ENCODE assay signal across 25 mouse cellular contexts in the genomic region with DNA sequence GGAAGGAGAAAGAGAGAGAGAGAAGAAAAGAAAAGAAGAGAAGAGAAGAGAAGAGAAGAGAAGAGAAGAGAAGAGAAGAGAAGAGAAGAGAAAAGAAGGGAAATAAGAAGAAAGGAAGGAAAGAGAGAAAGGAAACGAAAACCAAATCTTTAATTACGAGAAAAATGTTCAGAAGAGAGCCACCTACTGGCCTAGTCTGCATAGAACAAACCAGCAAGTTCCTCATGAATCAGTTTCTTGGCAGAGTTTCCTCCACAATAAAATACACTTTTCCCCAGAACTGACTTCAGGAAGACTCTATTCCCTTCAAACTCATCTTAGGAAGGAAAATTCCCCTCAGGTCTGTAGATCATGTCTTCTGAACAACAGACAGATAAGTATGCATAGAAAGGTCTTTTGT. TPM values are rescaled to one million over a fixed set of nuclear protein-coding genes. Genes with fewer than 3 reads are reported as not detected.
DNase-seq lines count a peak whose midpoint lies in the region; ATAC-seq and TF ChIP-seq lines count a peak whose summit lies in the region.
"Had no signal": no experiment of that assay in that cellular context is flagged by ENCODE, and none has a peak within 500 bp of the region (broad histone marks: within the 10 kb centered on the region; RNA-seq: fewer than 3 reads in every experiment).

No protein-coding gene starts in this region.

- peak; percentile 36; the same call in 1 of the 2 replicates for TF ChIP-seq CTCF in forebrain, postnatal 0 days (IDR thresholded peaks at IDR 0.05; ENCODE audit: low read depth)
- peak; percentile 51 for TF ChIP-seq CTCF in left cerebral cortex, adult 2 months (IDR thresholded peaks at IDR 0.05)

- no peaks in the 10 kb centered on the region for H3K36me3 ChIP-seq in forebrain, postnatal 0 days (ENCODE audit: insufficient read depth)
- no peaks in the 10 kb centered on the region for H3K36me3 ChIP-seq in forebrain, embryonic 14.5 days (ENCODE audit: control insufficient read depth, insufficient read depth, low read length)
- H3K36me3 ChIP-seq: liver, embryonic 13.5 days had no signal

- H3K27me3 ChIP-seq in forebrain, postnatal 0 days (ENCODE audit: insufficient read depth, low read length), result no peaks in the 10 kb centered on the region
- H3K27me3 ChIP-seq in forebrain, embryonic 14.5 days (replicated peaks; ENCODE audit: control insufficient read depth, insufficient read depth, low read length), result no peaks in the 10 kb centered on the region
- H3K27me3 ChIP-seq: liver, embryonic 13.5 days had no signal

- H3K4me2 ChIP-seq in forebrain, postnatal 0 days (ENCODE audit: low read depth), result no peak overlapping the region
- H3K4me2 ChIP-seq in forebrain, embryonic 14.5 days (ENCODE audit: low read length), result no peak overlapping the region
- H3K4me2 ChIP-seq: liver, embryonic 13.5 days had no signal

- no peak overlapping the region for H3K27ac ChIP-seq in forebrain, postnatal 0 days (ENCODE audit: low read depth, low read length)
- no peak overlapping the region for H3K27ac ChIP-seq in forebrain, embryonic 14.5 days (ENCODE audit: low read depth, low read length)
- no peak overlapping the region for H3K27ac ChIP-seq in left cerebral cortex, adult 2 months
- H3K27ac ChIP-seq: liver, embryonic 13.5 days had no signal

- DNase-seq in forebrain, postnatal 0 days, result no peak
- no peak for DNase-seq in forebrain, embryonic 14.5 days (ENCODE audit: low spot score)
- no peak for DNase-seq in left cerebral cortex, adult 2 months (ENCODE audit: extremely low spot score in 1 of 2, low spot score in 2 of 2)
- DNase-seq in left cerebral cortex, adult 11 months (ENCODE audit: low spot score), result no peak
- DNase-seq in Muller cell, postnatal 12 days (ENCODE audit: inconsistent ontology term), result peak; percentile 6
- DNase-seq in cerebellum, adult 11-12 months, result no peak
- DNase-seq in gastrocnemius, postnatal 10 days, result no peak
- DNase-seq: cerebellum, adult 2 months; embryo, embryonic 11 days; kidney, adult 18-20 months; kidney, postnatal 36 days; left cerebral cortex, postnatal 4 days; liver, embryonic 13.5 days; lung, postnatal 10 days; right cerebral cortex, adult 18-20 months had no signal

- intact Hi-C loops in left cerebral cortex, adult 2 months (cut with DNase I), result no loop called here

- no peaks in the 10 kb centered on the region for H3K9me3 ChIP-seq in forebrain, postnatal 0 days (ENCODE audit: low read length)
- no peaks in the 10 kb centered on the region for H3K9me3 ChIP-seq in forebrain, embryonic 14.5 days (replicated peaks; ENCODE audit: control insufficient read depth, low read length)
- H3K9me3 ChIP-seq: liver, embryonic 13.5 days; megakaryocyte, embryonic 14.5 days had no signal

- ATAC-seq in forebrain, postnatal 0 days, result no peak
- no peak for ATAC-seq in forebrain, embryonic 14.5 days
- ATAC-seq in inflammation-experienced regulatory T-cells, adult 6 months, result peak; percentile 52

- H3K4me3 ChIP-seq in forebrain, postnatal 0 days (ENCODE audit: low read depth, low read length), result no peak overlapping the region
- H3K4me3 ChIP-seq in forebrain, embryonic 14.5 days (ENCODE audit: low read depth, low read length), result no peak overlapping the region
- no peak overlapping the region for H3K4me3 ChIP-seq in left cerebral cortex, adult 2 months
- H3K4me3 ChIP-seq: liver, embryonic 13.5 days; megakaryocyte, embryonic 14.5 days had no signal

- no peak overlapping the region for H3K9ac ChIP-seq in forebrain, postnatal 0 days
- no peak overlapping the region for H3K9ac ChIP-seq in forebrain, embryonic 14.5 days (ENCODE audit: low read length)
- H3K9ac ChIP-seq: liver, embryonic 13.5 days had no signal

- WGBS in forebrain, postnatal 0 days, result 40% methylated on average over 2 of the region's 2 CpGs
- 55% methylated on average over 2 of the region's 2 CpGs for WGBS in forebrain, embryonic 14.5 days

- H3K4me1 ChIP-seq in forebrain, postnatal 0 days (ENCODE audit: insufficient read depth), result no peaks in the 10 kb centered on the region
- no peaks in the 10 kb centered on the region for H3K4me1 ChIP-seq in forebrain, embryonic 14.5 days (ENCODE audit: control insufficient read depth, insufficient read depth, low read length)
- H3K4me1 ChIP-seq: liver, embryonic 13.5 days had no signal

RNA-seq across cellular contexts. Expression of gene Ifna4, which starts 3.7 kb away (rescaled TPM):
- not detected in 2 replicates for total RNA-seq in forebrain, postnatal 0 days (2014; rRNA removed)
- not detected in 2 replicates for polyA plus RNA-seq in forebrain, postnatal 0 days (2015; fragmentation: Nextera tagmentation; extraction: Ambion mirVana)
- not detected in 2 replicates for polyA plus RNA-seq in forebrain, embryonic 14.5 days (2014; fragmentation: Nextera tagmentation; extraction: Ambion mirVana)
- not detected for total RNA-seq in left cerebral cortex, adult 2 months (2021)
- polyA plus RNA-seq in inflammation-experienced regulatory T-cells, adult 6 months (2017; shearing (Covaris generic)), result under 1 TPM in 1 of 3 experiments, not detected in 2; 0.63 TPM
- not detected for total RNA-seq in gastrocnemius, postnatal 10 days (2021)
- total RNA-seq: gastrocnemius, postnatal 4 days; layer of hippocampus, postnatal 14 days; left cerebral cortex, postnatal 4 days; neutrophil, adult 5-6 weeks had no signal
- polyA plus RNA-seq: C2C12; cerebellum, adult 2 months; heart, embryonic 14.5 days; hindbrain, embryonic 11.5 days; liver, embryonic 13.5 days; spleen, adult 2 months; urinary bladder, adult 2 months had no signal

RNA-seq across cellular contexts. Expression of gene Ifna1, which starts 4.6 kb away (rescaled TPM):
- not detected in 2 replicates for total RNA-seq in forebrain, postnatal 0 days (2014; rRNA removed)
- not detected in 2 replicates for polyA plus RNA-seq in forebrain, postnatal 0 days (2015; fragmentation: Nextera tagmentation; extraction: Ambion mirVana)
- not detected in 2 replicates for polyA plus RNA-seq in forebrain, embryonic 14.5 days (2014; fragmentation: Nextera tagmentation; extraction: Ambion mirVana)
- total RNA-seq in left cerebral cortex, adult 2 months (2021), result not detected
- not detected for polyA plus RNA-seq in inflammation-experienced regulatory T-cells, adult 6 months (2017; shearing (Covaris generic))
- not detected for total RNA-seq in gastrocnemius, postnatal 10 days (2021)
- total RNA-seq: gastrocnemius, postnatal 4 days; layer of hippocampus, postnatal 14 days; left cerebral cortex, postnatal 4 days; neutrophil, adult 5-6 weeks had no signal
- polyA plus RNA-seq: C2C12; cerebellum, adult 2 months; heart, embryonic 14.5 days; hindbrain, embryonic 11.5 days; liver, embryonic 13.5 days; spleen, adult 2 months; urinary bladder, adult 2 months had no signal

RNA-seq across cellular contexts. Expression of gene Ifna5, which starts 10.0 kb away (rescaled TPM):
- not detected in 2 replicates for total RNA-seq in forebrain, postnatal 0 days (2014; rRNA removed)
- not detected in 2 replicates for polyA plus RNA-seq in forebrain, postnatal 0 days (2015; fragmentation: Nextera tagmentation; extraction: Ambion mirVana)
- not detected in 2 replicates for polyA plus RNA-seq in forebrain, embryonic 14.5 days (2014; fragmentation: Nextera tagmentation; extraction: Ambion mirVana)
- not detected for total RNA-seq in left cerebral cortex, adult 2 months (2021)
- polyA plus RNA-seq in inflammation-experienced regulatory T-cells, adult 6 months (2017; shearing (Covaris generic)), result not detected
- total RNA-seq in gastrocnemius, postnatal 10 days (2021), result not detected
- total RNA-seq: gastrocnemius, postnatal 4 days; layer of hippocampus, postnatal 14 days; left cerebral cortex, postnatal 4 days; neutrophil, adult 5-6 weeks had no signal
- polyA plus RNA-seq: C2C12; cerebellum, adult 2 months; heart, embryonic 14.5 days; hindbrain, embryonic 11.5 days; liver, embryonic 13.5 days; spleen, adult 2 months; urinary bladder, adult 2 months had no signal

RNA-seq across cellular contexts. Expression of gene Ifna6, which starts 18.1 kb away (rescaled TPM):
- not detected in 2 replicates for total RNA-seq in forebrain, postnatal 0 days (2014; rRNA removed)
- not detected in 2 replicates for polyA plus RNA-seq in forebrain, postnatal 0 days (2015; fragmentation: Nextera tagmentation; extraction: Ambion mirVana)
- not detected in 2 replicates for polyA plus RNA-seq in forebrain, embryonic 14.5 days (2014; fragmentation: Nextera tagmentation; extraction: Ambion mirVana)
- not detected for total RNA-seq in left cerebral cortex, adult 2 months (2021)
- polyA plus RNA-seq in inflammation-experienced regulatory T-cells, adult 6 months (2017; shearing (Covaris generic)), result not detected
- not detected for total RNA-seq in gastrocnemius, postnatal 10 days (2021)
- total RNA-seq: gastrocnemius, postnatal 4 days; layer of hippocampus, postnatal 14 days; left cerebral cortex, postnatal 4 days; neutrophil, adult 5-6 weeks had no signal
- polyA plus RNA-seq: C2C12; cerebellum, adult 2 months; heart, embryonic 14.5 days; hindbrain, embryonic 11.5 days; liver, embryonic 13.5 days; spleen, adult 2 months; urinary bladder, adult 2 months had no signal

RNA-seq across cellular contexts. Expression of gene Ifna11, which starts 25.6 kb away (rescaled TPM):
- not detected in 2 replicates for total RNA-seq in forebrain, postnatal 0 days (2014; rRNA removed)
- polyA plus RNA-seq in forebrain, postnatal 0 days (2015; fragmentation: Nextera tagmentation; extraction: Ambion mirVana), result not detected in 2 replicates
- polyA plus RNA-seq in forebrain, embryonic 14.5 days (2014; fragmentation: Nextera tagmentation; extraction: Ambion mirVana), result not detected in 2 replicates
- total RNA-seq in left cerebral cortex, adult 2 months (2021), result not detected
- not detected for polyA plus RNA-seq in inflammation-experienced regulatory T-cells, adult 6 months (2017; shearing (Covaris generic))
- total RNA-seq in gastrocnemius, postnatal 10 days (2021), result not detected
- total RNA-seq: gastrocnemius, postnatal 4 days; layer of hippocampus, postnatal 14 days; left cerebral cortex, postnatal 4 days; neutrophil, adult 5-6 weeks had no signal
- polyA plus RNA-seq: C2C12; cerebellum, adult 2 months; heart, embryonic 14.5 days; hindbrain, embryonic 11.5 days; liver, embryonic 13.5 days; spleen, adult 2 months; urinary bladder, adult 2 months had no signal
